Mouse (Mus musculus) forebrain, embryonic 11.5 days (tissue): ENCODE measurements around the gene Arrdc1. TPM values are rescaled to one million over a fixed set of nuclear protein-coding genes. Genes with fewer than 3 reads are reported as not detected.
"Not testable (repeated sequence)": the region's sequence is repeated elsewhere in the genome, so short reads cannot be mapped to it uniquely, and the experiment has no call there.

Experiments used
- ATAC-seq: fragments of 200-750 bp; cut with Nextera tagmentation; replicated peaks from 2 replicates; pipeline ENCODE4 v1.8.0; 2017; ENCODE audit warnings: moderate TSS enrichment; ENCODE audit not compliant: low FRiP score
- DNase-seq: peaks from one replicate; pipeline ENCODE4 v3.0.0-alpha.2; 2017; ENCODE audit warnings: low spot score
- H3K27ac ChIP-seq: fragments of 300-500 bp; sonication (generic); 2 replicates; pipeline ENCODE4 v1.5.1; 2014; ENCODE audit warnings: low read depth, low read length
- H3K27me3 ChIP-seq: fragments of 300-500 bp; sonication (generic); 2 replicates; pipeline ENCODE4 v1.6.1; 2014; ENCODE audit warnings: mild to moderate bottlenecking, low read length, mixed read lengths; ENCODE audit not compliant: control insufficient read depth, insufficient read depth
- H3K36me3 ChIP-seq: fragments of 300-500 bp; sonication (generic); 2 replicates; pipeline ENCODE4 v1.6.1; 2014; ENCODE audit warnings: mild to moderate bottlenecking, low read length, moderate library complexity, mixed read lengths; ENCODE audit not compliant: control insufficient read depth, insufficient read depth
- H3K4me1 ChIP-seq: fragments of 300-500 bp; sonication (generic); replicated peaks from 2 replicates; pipeline ENCODE4 v1.6.1; 2014; ENCODE audit warnings: low read length, mixed read lengths; ENCODE audit not compliant: control insufficient read depth, insufficient read depth
- H3K4me2 ChIP-seq: fragments of 300-500 bp; sonication (generic); 2 replicates; pipeline ENCODE4 v1.6.1; 2014; ENCODE audit warnings: low read depth, mild to moderate bottlenecking, low read length, moderate library complexity, mixed read lengths; ENCODE audit not compliant: severe bottlenecking
- H3K4me3 ChIP-seq: fragments of 300-500 bp; sonication (generic); 2 replicates; pipeline ENCODE4 v1.5.1; 2014; ENCODE audit warnings: low read depth, low read length
- H3K9ac ChIP-seq: fragments of 300-500 bp; sonication (generic); 2 replicates; pipeline ENCODE4 v1.6.1; 2014; ENCODE audit warnings: low read length
- H3K9me3 ChIP-seq: fragments of 300-500 bp; sonication (generic); 2 replicates; pipeline ENCODE4 v1.6.1; 2016; ENCODE audit warnings: low read length, mixed read lengths; ENCODE audit not compliant: control insufficient read depth
- WGBS: fragments of 180-500 bp; shearing (Covaris S2); extraction: QIAGEN DNeasy Blood & Tissue Kit; methylation state at CpG from one replicate; pipeline ENCODE4 v1.1.7; 2014; 5-methylcytosine and 5-hydroxymethylcytosine counted together
- polyA plus RNA-seq: library from polyadenylated mRNA; unstranded; fragments of >200 nt; fragmentation: Nextera tagmentation; extraction: Ambion mirVana; gene quantifications from 2 replicates; pipeline ENCODE4 v1.2.1, GENCODE M21; 2014

Gene Arrdc1
- polyA plus RNA-seq, 1 experiment from 2014 or later, result 14.1 TPM

- Histone ChIP-seq H3K27me3 (no peaks in the 10 kb centered on the region), H3K4me3 (no peak overlapping the region), H3K9ac (no peak overlapping the region), H3K27ac (no peak overlapping the region), H3K9me3 (no peaks in the 10 kb centered on the region), H3K36me3 (peaks cover 7% of the 10 kb centered on the region), H3K4me1 (peaks cover 3% of the 10 kb centered on the region; the same call in 1 of the 2 replicates), H3K4me2 (no peak overlapping the region)
- WGBS, result 38% methylated on average over 3 of the region's 3 CpGs
- DNase-seq (peak; percentile 56), ATAC-seq (no peak)
Measured at GRCm38 (mm10) chr2:24960910-24961309, 25.9 kb upstream of the Arrdc1 start.

DNA sequence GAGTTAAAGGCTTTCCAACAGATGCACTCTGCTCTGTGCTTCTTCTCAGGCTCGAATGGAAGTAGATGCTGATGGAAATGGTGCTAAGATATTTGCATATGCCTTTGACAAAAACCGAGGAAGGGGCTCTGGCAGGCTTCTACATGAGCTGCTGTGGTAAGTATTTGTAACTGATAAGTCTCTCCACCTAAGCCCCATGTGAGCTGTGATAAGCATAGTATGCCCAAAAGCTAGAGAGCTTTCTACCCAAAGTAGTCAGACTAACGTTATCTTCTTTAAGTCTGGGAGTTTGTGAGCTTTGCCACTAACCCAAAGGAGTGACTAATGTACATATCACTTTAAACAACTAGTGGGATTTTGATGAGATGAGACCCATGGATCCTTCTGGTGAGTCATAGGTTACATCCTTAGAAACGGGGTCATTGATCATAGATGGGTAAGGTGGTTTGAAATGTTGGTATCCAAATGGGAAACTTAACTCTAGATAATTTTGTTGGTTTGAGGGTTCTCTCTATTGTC lies 17.5 kb upstream of the Arrdc1 start:
- DNase-seq (no peak), ATAC-seq (no peak)
- no peak overlapping the region for H3K27ac ChIP-seq
- H3K4me3 ChIP-seq, result no peak overlapping the region
- H3K9ac ChIP-seq, result no peak overlapping the region
- H3K9me3 ChIP-seq, result no peaks in the 10 kb centered on the region
- 87% methylated on average over 4 of the region's 4 CpGs for WGBS
- H3K27me3 ChIP-seq, result no peaks in the 10 kb centered on the region
- H3K4me1 ChIP-seq, result peaks cover 5% of the 10 kb centered on the region; the same call in 1 of the 2 replicates
- no peak overlapping the region for H3K4me2 ChIP-seq
- peaks cover under 1% of the 10 kb centered on the region; the same call in 1 of the 2 replicates for H3K36me3 ChIP-seq

DNA sequence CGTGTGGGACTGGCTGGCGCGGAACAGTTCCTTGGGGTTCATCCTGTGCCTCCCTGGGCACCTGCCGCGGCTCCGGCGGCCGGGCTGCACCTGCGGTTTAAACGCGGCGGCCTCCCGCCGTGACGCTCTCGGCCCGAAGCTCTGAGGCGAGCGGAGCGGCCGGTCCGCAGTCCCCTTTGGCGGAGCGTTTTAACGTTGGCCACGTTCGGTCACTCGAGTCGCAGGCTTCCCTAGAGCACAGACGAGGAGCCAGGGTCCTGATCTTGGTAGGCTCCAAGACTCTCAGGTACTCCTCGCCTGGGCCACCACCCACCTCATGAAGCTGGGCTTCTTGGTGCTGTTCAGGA lies 15.1 kb upstream of the Arrdc1 start:
- Histone ChIP-seq H3K4me2 (peak overlapping the region; percentile 67), H3K4me3 (peak overlapping the region; percentile 94), H3K9me3 (no peaks in the 10 kb centered on the region), H3K27me3 (no peaks in the 10 kb centered on the region), H3K36me3 (no peaks in the 10 kb centered on the region; the same call in 1 of the 2 replicates), H3K27ac (no peak overlapping the region), H3K4me1 (peaks cover 5% of the 10 kb centered on the region; the same call in 1 of the 2 replicates), H3K9ac (peak overlapping the region; percentile 92)
- DNase-seq, result peak; percentile 61
- ATAC-seq, result no peak
- under 1% methylated on average over 31 of the region's 31 CpGs for WGBS

DNA sequence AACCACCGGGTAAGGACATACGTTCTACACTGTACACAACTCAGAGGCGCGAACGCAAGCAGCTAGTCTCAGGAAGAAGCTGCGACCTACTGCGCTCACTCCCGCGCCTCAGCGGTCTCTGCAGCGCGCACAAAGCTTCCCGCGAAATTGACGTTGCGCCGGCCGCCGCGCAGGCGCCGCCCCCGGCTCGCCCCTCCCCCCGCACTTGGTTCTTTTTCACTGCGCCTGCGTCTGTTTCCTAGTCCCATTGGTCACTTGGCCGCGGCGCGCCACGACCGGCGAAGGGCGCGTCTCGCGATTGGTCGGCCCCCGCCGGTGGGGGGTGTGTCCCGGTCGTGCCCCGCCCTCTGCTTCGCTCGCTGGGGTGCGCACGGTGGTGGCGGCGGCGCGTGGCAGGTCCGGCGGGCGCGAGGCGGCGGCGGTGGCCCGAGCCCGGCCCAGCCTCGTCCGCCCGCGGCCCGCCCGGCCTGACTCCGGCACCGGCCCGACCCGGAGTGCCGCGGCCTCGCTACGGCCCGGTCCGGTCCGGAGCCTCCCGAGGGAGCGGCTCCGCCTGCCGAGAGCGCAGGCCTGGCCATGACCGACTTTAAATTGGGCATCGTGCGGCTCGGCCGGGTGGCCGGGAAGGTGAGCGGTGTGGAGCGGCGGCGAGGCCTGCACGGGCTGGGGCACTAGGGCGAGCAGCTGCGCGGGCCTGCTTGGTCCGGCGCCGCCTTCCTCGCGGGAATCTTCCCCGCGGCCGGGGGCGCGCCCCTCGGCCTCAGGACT lies 14.6 kb upstream of the Arrdc1 start, which contains the start of gene Zmynd19:
Gene Zmynd19 (plus strand): TSS at position 372 of the 768 bp plus-strand sequence.
- WGBS, result under 1% methylated on average over 89 of the region's 108 CpGs
- Histone ChIP-seq H3K9me3 (no peaks in the 10 kb centered on the region), H3K36me3 (no peaks in the 10 kb centered on the region; the same call in 1 of the 2 replicates), H3K4me2 (peak within 1 kb of the TSS; percentile 82), H3K4me1 (peaks cover 5% of the 10 kb centered on the region; the same call in 1 of the 2 replicates), H3K9ac (peak within 1 kb of the TSS; percentile 92), H3K27ac (0 out of 2 replicates have a peak within 1 kb of the TSS, but pooled peaks have one; percentile 38), H3K27me3 (no peaks in the 10 kb centered on the region), H3K4me3 (peak within 1 kb of the TSS; percentile 94)
- peak; percentile 99 for ATAC-seq
- peak; percentile 100 for DNase-seq

GRCm38 (mm10) chr2:24944304-24944703 lies 9.3 kb upstream of the Arrdc1 start:
- H3K27me3 ChIP-seq, H3K4me3 ChIP-seq, H3K27ac ChIP-seq, DNase-seq, H3K36me3 ChIP-seq, ATAC-seq, H3K4me2 ChIP-seq, H3K4me1 ChIP-seq, H3K9me3 ChIP-seq, H3K9ac ChIP-seq: not testable (repeated sequence)
- WGBS, result 40% methylated on average over 2 of the region's 2 CpGs

GRCm38 (mm10) chr2:24942092-24942491 lies 7.0 kb upstream of the Arrdc1 start:
- WGBS, result 78% methylated on average over 4 of the region's 4 CpGs
- Histone ChIP-seq H3K4me1 (no peaks in the 10 kb centered on the region), H3K4me2 (no peak overlapping the region), H3K36me3 (no peaks in the 10 kb centered on the region), H3K4me3 (no peak overlapping the region), H3K9me3 (no peaks in the 10 kb centered on the region), H3K27ac (no peak overlapping the region), H3K27me3 (no peaks in the 10 kb centered on the region), H3K9ac (no peak overlapping the region)
- ATAC-seq, result no peak
- DNase-seq, result no peak

- WGBS, result 3% methylated on average over 19 of the region's 19 CpGs
- Histone ChIP-seq H3K4me3 (peak overlapping the region; percentile 52), H3K4me1 (peaks cover 2% of the 10 kb centered on the region; the same call in 1 of the 2 replicates), H3K9ac (peak overlapping the region; percentile 66), H3K27ac (no peak overlapping the region), H3K4me2 (peak overlapping the region; percentile 96), H3K27me3 (no peaks in the 10 kb centered on the region; the same call in 1 of the 2 replicates), H3K9me3 (no peaks in the 10 kb centered on the region), H3K36me3 (no peaks in the 10 kb centered on the region)
- DNase-seq (no peak), ATAC-seq (peak; percentile 42)
Measured at GRCm38 (mm10) chr2:24934441-24934963, 550 bp downstream of the Arrdc1 start.

GRCm38 (mm10) chr2:24929593-24929992 lies 5.5 kb downstream of the Arrdc1 start:
- ATAC-seq (no peak), DNase-seq (no peak)
- Histone ChIP-seq H3K4me2 (no peak overlapping the region), H3K36me3 (no peaks in the 10 kb centered on the region), H3K9me3 (no peaks in the 10 kb centered on the region), H3K4me3 (no peak overlapping the region), H3K4me1 (no peaks in the 10 kb centered on the region), H3K9ac (no peak overlapping the region), H3K27ac (no peak overlapping the region), H3K27me3 (no peaks in the 10 kb centered on the region; the same call in 1 of the 2 replicates)
- 90% methylated on average over 5 of the region's 5 CpGs for WGBS
